ENCODE assay signal across 1 mouse cellular context in the genomic region with DNA sequence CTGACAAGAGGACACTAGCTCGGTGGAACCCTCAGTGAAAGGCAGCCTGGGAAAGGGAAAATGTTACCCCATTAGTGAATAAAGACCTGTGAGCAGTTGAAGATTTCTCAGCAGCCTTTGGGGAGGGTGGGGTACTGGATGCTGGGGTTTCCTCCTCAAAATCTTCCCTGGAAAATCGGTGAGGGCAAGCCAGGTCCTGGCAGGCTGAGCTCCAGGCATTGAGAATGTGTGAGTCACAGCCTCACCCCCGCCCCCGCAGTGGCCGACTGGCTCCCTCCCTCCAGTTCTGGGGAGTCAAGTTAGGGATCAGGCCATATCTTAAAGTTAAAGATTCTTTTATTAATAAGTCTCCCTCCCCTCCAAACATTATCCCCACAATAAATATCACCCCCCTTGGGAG.
TF ChIP-seq lines count a peak whose summit lies in the region.

No protein-coding gene starts in this region.

TF ChIP-seq in MEL, 35 proteins besides CTCF, POLR2A, EP300 and RAD21 (continued from another document):
- TF ChIP-seq NRF1 (IDR thresholded peaks at IDR 0.05; ENCODE audit: insufficient read depth, low read depth, low read length, poor library complexity, severe bottlenecking): no peak
